Mouse (Mus musculus) frontal cortex, postnatal 10 days (tissue): Measurements from ENCODE around the gene Sdhaf4.
"Not testable (repeated sequence)": the region's sequence is repeated elsewhere in the genome, so short reads cannot be mapped to it uniquely, and the experiment has no call there.

Experiments
- DNase-seq, 2 experiments: peaks; one replicate each; pipeline ENCODE4 v3.0.0; 2022; ENCODE audit warnings: low spot score in 2 of 2, mixed read lengths in 1 of 2

Sdhaf4 gene

DNA sequence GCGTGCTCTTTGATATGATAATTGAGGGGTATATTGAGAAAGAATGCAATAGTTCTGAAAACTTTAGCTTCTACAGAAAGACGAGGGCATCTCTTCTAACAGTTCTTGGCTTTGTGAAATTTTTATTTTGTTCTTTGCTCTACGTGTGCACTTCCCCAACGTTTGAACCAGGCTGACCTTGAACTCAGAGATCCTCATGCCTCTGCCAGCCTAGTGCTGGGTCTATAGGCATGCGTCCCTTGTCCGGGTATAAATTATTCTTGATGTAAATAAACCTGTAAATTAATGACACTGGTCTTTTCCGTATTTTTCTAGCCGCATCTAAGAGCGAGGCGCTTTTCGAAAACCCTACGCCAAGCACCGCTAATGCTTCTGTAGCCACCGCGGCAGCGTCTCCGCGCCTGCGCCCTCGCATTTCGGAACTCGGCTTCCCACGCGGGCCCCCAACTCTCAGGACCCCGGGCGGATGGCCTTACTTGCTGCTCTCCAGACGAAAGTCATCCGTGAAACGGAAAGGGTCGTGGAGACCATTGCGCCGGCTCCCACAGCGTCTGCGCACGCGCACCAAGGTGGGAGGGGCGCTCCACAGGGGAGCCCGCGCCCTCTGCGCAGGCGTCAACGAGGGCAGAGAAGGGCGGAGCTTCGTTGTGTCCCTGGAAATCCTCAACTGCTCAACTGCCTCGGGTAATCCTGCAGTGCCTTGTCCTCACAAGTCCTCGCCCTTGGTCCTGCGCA lies at the start of gene Sdhaf4:
Gene Sdhaf4, minus strand, starts transcription at position 587 of the 735 bp plus-strand sequence.
- DNase-seq: peak; percentile 86 to 90

- no peak for DNase-seq
Measured at GRCm38 (mm10) chr1:24046730-24047510, 41.5 kb upstream of the Sdhaf4 start.

DNA sequence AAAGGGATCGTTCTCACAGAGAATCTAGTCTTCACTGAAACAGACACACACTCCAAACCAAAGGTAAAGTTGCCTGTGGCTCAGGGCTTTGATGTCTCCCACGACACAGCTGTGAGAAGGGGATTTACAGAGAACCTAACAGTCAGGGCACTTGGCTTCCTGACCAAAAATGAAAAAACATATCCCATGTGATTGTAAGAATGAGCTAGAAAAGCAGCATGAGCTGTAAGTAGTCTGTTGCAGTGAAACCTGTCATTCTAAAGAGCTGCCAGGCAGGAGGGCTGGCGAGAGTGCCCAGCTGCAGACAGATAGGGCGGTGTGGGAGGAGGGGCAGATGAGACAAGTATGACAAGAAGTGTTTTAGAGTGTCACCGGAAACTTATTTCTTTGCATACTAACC lies 40.2 kb upstream of the Sdhaf4 start:
- no peak for DNase-seq

DNA sequence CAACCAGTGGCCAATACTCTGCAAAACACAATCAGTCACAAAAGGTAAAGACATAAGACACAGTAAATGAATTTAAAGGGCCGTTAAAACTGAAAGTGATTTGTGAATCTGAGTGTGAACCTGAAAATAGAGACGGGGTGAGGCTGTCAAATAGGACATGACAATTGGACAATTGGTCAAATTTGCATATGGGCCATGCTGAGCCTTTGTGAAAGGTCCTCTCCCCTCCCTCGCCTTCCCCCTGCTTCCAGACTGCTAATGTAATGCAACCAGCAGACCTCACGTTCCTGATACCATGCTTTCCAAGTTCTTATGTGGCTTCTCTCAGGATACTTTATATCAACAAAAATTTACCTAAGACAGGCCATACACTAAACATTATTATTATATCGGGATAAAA lies 37.6 kb upstream of the Sdhaf4 start:
- DNase-seq: no peak

DNA sequence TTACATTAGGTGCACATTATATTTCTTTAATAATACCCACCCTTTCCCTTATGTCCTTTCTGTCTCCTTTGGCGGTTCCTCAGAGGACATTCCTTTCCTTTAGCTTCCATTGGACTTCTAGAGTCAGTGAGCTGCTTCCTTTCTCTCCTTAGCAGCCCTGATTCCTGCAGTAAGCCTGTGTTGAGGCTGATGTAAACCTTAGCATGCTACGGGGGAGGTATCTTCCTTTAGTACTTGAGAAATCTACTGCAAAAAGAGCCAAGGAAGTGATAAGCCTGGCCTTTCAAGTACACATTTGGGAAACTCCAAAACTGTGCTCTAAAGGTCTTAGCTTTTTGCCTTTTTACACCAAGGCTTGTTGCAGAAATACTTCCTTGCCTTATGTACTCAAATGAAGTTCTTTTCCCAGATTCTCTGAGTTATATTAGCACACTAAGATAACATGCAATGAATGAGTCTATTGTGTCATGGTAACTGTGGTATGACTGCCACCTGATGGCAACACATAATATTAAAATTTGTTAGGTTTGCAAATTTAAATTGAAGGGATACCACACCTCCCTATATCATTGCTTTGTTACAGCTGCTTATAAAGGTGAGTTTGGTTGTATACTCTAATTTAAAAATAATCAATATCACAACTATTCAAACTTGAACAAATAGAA lies 28.4 kb upstream of the Sdhaf4 start:
- no peak for DNase-seq

GRCm38 (mm10) chr1:24010821-24011220 lies 5.4 kb upstream of the Sdhaf4 start:
- no peak for DNase-seq

GRCm38 (mm10) chr1:24010016-24010415 lies 4.6 kb upstream of the Sdhaf4 start:
- no peak for DNase-seq

GRCm38 (mm10) chr1:24007621-24008020 lies 2.2 kb upstream of the Sdhaf4 start:
- DNase-seq: no peak

DNA sequence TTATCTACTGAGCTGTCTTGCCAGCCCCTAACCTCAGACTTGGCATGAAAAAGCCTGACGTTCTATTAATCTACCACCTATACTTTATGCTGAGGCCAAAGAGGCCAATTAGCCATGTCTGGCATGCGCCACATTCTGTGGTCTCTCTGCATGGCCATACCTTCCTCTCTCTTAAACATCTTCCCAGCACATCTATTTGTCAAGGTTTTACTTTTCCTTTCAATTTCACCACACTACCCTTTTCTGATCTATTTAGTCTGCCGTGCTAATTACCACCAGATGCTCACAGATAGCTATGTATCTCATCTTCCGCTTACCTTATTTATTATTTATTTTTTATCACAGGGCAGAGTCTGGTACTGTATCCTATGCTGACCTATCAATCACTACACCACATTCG lies 6.1 kb downstream of the Sdhaf4 start:
- DNase-seq: no peak

DNA sequence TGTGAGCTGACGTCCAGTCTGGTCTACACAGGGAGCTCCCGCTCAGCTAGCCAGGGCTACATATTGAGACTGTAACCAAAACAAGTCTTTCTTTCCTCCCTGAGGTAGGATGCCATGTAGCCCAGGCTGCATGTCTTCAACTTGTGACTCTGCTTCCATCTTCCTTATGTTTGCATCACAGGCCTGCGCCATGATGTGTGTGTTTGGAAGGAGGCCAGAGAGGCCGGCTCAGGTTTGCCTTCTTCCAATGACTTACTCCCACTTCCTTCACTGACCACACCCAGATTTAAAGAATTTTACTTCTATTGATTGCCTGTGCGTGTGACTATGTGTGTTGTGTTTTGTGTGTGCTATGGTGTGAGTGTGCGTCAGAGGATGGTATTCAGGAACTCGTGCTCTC lies 6.6 kb downstream of the Sdhaf4 start:
- no peak for DNase-seq

- no peak for DNase-seq
Measured at GRCm38 (mm10) chr1:23998120-23998810, 7.2 kb downstream of the Sdhaf4 start.

DNA sequence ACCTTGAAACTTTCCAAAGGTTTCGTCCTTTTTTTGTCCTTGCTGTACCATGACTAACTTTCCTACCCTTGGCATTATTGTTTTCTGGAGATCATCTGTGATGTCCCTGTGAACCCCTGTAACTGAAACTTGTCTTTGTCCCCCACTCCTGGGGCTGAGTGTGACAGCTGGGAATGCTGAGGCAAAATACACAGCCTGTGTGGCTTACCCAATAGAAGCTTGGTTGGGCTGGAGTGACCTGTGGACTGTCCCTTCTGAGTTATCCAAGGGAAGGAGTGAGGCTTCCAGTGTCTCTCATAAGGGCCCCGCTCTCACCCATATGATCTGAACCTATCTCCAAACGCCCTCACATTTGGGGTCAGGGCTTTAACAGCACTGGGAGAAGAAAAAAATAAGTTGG lies 8.0 kb downstream of the Sdhaf4 start:
- no peak for DNase-seq

GRCm38 (mm10) chr1:23995420-23995819 lies 10.0 kb downstream of the Sdhaf4 start:
- DNase-seq: no peak

DNA sequence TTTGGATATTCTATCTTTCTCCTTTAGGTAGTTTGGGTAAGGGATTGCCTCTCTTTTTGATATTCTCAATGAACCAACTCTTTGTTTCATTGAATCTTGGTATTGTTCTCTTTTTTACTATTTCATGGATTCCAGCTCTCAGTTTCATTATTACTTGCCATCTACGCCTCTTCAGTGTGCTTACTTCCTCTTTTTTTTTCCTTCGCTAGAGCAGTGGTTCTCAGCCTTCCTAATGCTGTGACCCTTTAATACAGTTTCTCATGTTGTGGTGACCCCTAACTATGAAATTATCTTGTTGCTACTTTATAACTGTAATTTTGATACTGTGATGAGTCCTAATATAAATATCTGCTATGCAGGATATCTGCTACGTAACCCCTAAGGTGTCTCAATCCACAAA lies 22.3 kb downstream of the Sdhaf4 start:
- no peak for DNase-seq

- DNase-seq: peak in 1 of 2 experiments; percentile 14
Measured at GRCm38 (mm10) chr1:23978281-23978680, 27.2 kb downstream of the Sdhaf4 start.

DNA sequence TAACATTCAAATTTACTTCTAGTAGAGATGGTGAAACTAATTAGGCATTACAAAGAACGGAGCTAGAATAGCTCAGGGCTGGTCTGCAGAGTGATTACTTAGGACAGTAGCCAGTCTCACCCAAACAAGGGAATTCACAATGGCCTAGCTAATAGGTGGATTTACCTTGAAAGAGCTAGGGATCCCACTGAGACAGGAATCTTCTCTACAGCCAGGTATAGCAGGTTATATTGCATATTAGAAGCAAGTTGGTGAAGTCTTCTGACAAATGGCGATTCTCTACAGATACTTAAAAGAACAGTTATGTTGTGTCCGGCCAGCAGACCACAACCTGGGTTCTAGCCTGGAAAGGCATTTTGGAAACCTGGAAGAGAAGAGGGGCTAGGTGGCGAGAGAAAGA lies 34.3 kb downstream of the Sdhaf4 start:
- not testable (repeated sequence) for DNase-seq

DNA sequence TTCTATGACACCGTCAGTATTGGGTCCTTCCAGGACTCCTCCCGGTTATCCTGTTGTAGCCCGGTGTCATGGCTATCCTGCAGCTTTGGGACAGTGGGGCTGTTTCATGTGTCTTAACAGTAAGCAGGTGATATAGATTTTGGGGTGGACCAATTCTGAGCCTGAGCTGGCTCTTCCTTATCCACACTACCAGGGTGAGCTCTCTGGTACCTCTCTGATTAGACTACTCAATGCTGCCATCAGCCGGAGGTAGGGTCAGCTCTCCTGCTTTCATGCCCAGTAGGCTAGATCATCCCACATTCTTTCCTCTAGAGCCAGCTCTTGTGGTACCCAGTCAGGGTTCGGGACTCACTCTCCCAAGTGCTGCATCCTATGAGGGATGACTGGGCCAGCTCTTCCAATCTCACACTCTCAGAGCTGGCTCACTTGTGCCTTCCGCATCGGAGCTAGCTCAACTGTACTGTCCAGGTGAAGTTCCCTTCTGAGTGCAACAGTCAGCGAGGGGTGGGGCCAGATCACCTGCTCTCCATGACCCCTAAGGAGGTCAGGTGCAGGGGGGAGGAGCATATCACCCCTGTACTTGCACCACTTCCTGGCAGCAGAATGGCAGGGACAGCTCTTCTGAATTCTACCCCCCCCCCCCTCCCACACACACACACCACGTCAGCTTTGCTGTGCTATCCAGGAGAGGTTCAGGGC lies 37.3 kb downstream of the Sdhaf4 start:
- no peak for DNase-seq

GRCm38 (mm10) chr1:23966226-23966625 lies 39.2 kb downstream of the Sdhaf4 start:
- DNase-seq: no peak

- no peak for DNase-seq
Measured at GRCm38 (mm10) chr1:23959415-23959732, 46.1 kb downstream of the Sdhaf4 start.

DNA sequence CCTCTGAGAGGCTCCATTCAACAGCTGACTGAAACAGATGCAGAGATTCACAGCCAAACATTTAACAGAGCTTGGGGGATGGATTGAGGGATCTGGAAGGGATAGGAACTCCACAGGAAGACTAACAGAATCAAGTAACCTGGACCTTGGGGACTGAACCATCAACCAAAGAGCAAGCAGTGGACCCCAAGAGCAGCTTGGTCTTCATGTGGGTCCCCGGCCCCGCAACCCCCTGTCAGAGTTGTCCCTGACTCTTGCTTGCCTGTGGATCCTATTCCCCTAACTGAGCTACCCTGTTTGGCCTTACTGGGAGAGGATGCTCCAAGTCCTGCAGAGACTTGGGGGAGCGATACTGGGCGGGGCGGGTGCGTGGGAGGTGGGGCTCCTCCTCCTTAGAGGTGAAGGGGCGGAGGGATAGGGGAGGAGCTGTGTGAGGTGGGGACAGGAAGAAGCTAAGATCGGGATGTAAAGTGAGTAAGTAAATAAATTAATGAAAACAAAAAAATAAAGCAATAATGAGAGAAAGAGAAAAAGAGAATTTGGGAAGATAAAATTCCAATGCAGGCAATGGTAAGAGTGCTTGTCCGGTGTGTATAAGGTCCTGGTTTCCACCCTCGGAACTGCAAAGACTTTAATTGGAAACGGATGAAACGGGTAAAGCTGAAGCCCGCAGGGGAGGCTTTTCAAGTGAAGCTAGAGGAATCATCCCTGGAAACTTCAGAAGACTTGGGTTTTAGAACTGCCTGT lies 46.6 kb downstream of the Sdhaf4 start:
- DNase-seq: no peak

GRCm38 (mm10) chr1:23958101-23958500 lies 47.4 kb downstream of the Sdhaf4 start:
- no peak for DNase-seq
